Mouse (Mus musculus): ENCODE data around the gene Mgarp. TPM values are rescaled to one million over a fixed set of nuclear protein-coding genes. Genes with fewer than 3 reads are reported as not detected.

Mgarp gene
- polyA plus RNA-seq, 1 experiment from 2014 or later = 4.5 TPM

DNA sequence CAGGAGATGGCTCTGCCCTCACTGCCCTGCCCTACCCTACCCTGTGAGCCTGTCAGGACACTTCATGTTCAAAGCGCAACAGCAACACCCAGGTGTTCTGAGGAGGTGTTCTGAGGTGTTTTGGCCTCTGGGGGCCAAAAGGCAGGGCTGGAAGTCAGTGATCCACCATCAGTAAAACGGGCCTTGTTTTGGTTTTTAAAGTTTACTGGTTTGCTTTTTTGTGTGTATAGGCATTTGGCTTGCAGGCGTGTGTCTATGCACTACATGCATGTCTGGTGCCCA is 17.9 kb downstream of the Mgarp start:
- no peak overlapping the region for H3K27ac ChIP-seq
- peak overlapping the region; percentile 35; the same call in 1 of the 2 replicates for H3K9ac ChIP-seq

DNA sequence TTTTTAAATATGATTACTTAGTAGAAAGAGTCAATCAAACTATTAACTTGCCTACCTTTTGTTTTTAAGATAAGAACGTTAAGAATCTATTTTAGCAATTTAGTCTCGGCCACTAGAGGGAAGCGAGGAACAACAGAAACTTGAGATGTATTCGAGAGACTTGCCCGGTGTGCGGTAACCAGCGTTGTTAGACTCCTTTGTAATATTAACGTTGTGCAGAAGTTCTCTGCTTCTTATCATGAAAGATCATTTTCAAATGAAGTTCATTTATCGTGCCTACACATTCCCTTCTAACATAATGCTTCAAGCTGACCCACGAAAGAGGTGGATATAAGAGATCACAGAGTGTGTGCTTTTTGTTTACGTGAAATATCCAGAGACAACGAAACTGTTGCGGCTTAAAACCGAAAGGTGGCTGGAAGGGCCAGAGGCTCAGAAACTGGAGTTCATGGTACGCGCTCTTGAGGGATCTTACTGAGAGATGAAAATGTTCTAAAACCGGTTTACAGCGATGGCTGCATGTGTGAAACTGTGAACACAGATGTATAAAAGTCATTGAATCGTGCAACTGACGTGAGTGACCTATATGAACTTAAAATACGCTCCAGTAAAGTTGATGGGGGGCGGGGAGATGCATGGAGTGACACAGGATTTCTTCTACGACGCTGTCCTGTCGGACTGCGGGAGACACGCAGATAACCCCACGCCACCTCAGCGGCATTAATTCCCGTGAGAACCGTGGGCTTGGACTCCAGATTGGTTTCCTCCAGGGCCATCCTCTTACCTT is 18.5 kb downstream of the Mgarp start:
- Histone ChIP-seq H3K9ac (peak overlapping the region; percentile 35; the same call in 1 of the 2 replicates), H3K27ac (no peak overlapping the region), H3K9me3 (no peaks in the 10 kb centered on the region), H3K4me3 (peak overlapping the region; percentile 38), H3K4me1 (no peaks in the 10 kb centered on the region; the same call in 1 of the 2 replicates), H3K4me2 (replicated peaks) (peak overlapping the region; percentile 57), H3K27me3 (no peaks in the 10 kb centered on the region), H3K36me3 (no peaks in the 10 kb centered on the region)
- ATAC-seq (ENCODE audit: low FRiP score, low read depth) = peak; percentile 44; the same call in 1 of the 2 replicates
- 35% methylated on average over 31 of the region's 31 CpGs for WGBS

More for the DNA sequence above, 17.9 kb downstream of the Mgarp start:
- Histone ChIP-seq H3K27me3 (no peaks in the 10 kb centered on the region), H3K9me3 (no peaks in the 10 kb centered on the region), H3K36me3 (no peaks in the 10 kb centered on the region), H3K4me3 (peak overlapping the region; percentile 38), H3K4me1 (no peaks in the 10 kb centered on the region; the same call in 1 of the 2 replicates), H3K4me2 (replicated peaks) (peak overlapping the region; percentile 57)
- WGBS = 75% methylated on average over 3 of the region's 3 CpGs
- ATAC-seq (ENCODE audit: low FRiP score, low read depth) = no peak

DNA sequence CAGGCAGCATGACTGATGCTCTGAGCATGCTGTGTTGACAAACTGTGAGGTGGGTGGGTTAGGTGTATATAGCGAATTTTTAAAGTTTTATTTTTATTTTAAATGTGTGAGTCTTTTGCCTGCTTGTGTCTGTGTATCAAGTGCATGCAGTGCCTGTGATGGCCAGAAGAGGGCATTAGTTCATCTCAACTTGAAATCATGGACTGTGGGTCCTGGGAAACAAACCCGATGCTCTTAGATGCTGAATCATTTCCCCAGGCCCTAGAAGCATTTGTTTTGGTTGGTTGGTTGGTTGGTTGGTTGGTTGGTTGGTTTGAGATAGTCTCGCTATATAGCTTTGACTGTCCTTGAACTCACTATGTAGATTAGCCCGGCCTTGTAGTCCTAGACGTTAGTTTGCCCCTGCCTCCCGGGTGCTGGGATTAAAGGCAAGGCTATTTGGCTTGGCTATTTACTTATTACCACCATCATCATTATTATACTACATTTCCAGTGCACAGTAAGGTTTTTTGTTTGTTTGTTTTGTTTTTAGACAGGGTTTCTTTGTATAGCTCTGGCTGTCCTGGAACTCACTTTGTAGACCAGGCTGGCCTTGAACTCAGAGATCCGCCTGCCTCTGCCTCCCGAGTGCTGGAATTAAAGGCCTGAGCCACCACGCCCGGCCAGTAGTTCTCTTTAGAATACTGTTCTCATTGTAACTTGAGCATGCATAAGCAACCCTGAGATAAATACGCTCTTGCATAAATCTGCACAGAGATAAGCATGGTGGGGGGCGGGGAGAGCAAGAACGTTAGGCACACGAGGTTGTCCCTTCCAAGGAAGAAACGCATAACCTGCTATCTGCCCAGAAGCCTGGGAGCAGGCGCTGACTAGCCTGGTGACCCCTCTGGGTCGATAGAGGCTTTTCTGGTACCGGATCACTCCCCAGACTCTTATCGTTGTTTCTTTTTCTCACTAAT is 21.0 kb downstream of the Mgarp start:
- no peaks in the 10 kb centered on the region; the same call in 1 of the 2 replicates for H3K4me1 ChIP-seq
- no peak overlapping the region for H3K4me3 ChIP-seq
- 88% methylated on average over 19 of the region's 19 CpGs for WGBS
- no peaks in the 10 kb centered on the region for H3K36me3 ChIP-seq
- H3K27me3 ChIP-seq = no peaks in the 10 kb centered on the region
- no peaks in the 10 kb centered on the region for H3K9me3 ChIP-seq
- H3K4me2 ChIP-seq (replicated peaks) = no peak overlapping the region
- no peak overlapping the region for H3K9ac ChIP-seq
- H3K27ac ChIP-seq = no peak overlapping the region
- no peak for ATAC-seq (ENCODE audit: low FRiP score, low read depth)

DNA sequence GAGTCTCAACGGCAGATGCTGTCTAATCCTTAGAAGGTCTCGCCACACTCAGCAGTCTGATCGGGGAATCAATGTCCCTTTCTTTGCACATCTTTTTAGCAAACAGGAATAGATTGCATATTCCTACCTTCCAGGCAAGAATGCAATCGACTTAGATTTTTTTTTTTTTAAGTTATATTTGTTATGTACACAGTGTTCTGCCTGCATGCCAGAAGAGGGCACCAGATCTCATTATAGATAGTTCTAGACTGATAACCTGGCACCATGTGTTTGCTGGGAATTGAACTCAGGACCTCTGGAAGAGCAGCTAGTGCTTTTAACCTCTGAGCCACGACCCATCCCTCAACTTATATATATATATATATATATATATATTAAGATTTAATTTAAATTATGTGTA is 23.0 kb downstream of the Mgarp start:
- WGBS = 71% methylated on average over 5 of the region's 5 CpGs
- H3K27me3 ChIP-seq = no peaks in the 10 kb centered on the region
- H3K27ac ChIP-seq = no peak overlapping the region
- no peaks in the 10 kb centered on the region for H3K36me3 ChIP-seq
- no peak overlapping the region for H3K9ac ChIP-seq
- H3K9me3 ChIP-seq = no peaks in the 10 kb centered on the region
- no peak overlapping the region for H3K4me2 ChIP-seq (replicated peaks)
- no peak for ATAC-seq (ENCODE audit: low FRiP score, low read depth)
- H3K4me1 ChIP-seq = no peaks in the 10 kb centered on the region; the same call in 1 of the 2 replicates
- no peak overlapping the region for H3K4me3 ChIP-seq

DNA sequence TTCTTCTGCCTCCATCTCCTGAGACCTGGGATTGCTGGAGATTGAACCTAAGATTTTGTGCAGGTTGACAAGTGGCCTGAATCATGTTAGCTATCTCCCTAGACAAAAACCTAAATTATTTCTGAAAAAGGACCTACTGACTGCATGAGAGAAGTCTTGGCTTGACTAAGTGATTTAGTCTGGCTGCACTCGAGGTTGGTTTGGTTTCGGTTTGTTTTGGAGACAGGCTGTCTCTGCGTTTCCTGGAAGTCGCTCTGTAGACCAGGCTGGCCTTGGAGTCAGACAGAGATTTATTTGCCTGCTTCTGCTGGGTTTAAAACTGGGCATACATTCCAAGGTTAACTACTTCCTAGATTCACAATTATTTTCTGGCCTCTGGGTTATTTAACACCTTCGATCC is 23.7 kb downstream of the Mgarp start:
- Histone ChIP-seq H3K36me3 (no peaks in the 10 kb centered on the region), H3K4me2 (replicated peaks) (no peak overlapping the region), H3K27me3 (no peaks in the 10 kb centered on the region), H3K4me1 (no peaks in the 10 kb centered on the region), H3K27ac (no peak overlapping the region), H3K9ac (no peak overlapping the region), H3K4me3 (no peak overlapping the region), H3K9me3 (no peaks in the 10 kb centered on the region)
- WGBS = 54% methylated on average over 5 of the region's 5 CpGs
- ATAC-seq (ENCODE audit: low FRiP score, low read depth) = no peak

DNA sequence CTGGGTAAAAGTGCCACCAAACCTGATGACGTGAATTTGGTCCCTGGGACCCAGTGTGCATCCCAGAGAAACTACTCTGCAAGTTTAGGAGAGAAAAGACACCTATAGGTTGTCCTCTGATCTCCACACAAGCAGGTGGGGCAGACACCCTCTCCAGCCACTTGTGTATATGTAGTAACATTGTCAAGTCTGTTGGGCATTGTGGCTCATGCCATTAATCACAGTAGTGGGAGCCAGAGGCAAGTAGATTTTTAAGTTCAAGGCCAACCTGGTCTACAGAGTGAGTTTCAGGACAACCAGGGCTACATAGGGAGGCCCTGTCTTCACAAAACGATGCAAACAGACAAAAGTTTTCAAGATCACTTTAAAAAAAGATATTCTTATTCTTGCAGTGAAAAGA is 24.7 kb downstream of the Mgarp start:
- Histone ChIP-seq H3K36me3 (no peaks in the 10 kb centered on the region), H3K27me3 (no peaks in the 10 kb centered on the region), H3K27ac (no peak overlapping the region), H3K4me1 (no peaks in the 10 kb centered on the region), H3K9me3 (no peaks in the 10 kb centered on the region), H3K4me2 (replicated peaks) (no peak overlapping the region), H3K4me3 (no peak overlapping the region), H3K9ac (no peak overlapping the region)
- WGBS = 71% methylated on average over 2 of the region's 2 CpGs
- ATAC-seq (ENCODE audit: low FRiP score, low read depth) = no peak

DNA sequence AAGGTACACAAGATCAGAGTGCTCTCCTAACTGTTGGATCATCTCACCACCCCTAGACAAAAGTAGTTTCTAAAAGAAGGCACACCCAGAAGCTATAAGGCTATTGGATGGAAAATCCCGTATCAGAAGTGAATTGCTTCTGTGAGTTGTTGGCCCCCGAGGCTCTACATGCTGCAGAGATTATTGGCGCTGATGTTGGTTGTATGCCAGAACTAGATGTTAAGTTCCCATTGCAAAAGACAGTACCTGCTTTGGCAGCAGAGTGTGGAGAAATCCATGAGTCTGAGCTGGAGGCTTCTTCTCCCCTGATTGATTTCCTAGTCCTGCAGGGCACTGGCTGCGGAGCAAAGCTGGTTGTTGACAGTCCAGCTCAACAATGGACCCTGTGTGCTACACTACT is 28.5 kb downstream of the Mgarp start:
- no peaks in the 10 kb centered on the region for H3K36me3 ChIP-seq
- WGBS = 69% methylated on average over 4 of the region's 4 CpGs

DNA sequence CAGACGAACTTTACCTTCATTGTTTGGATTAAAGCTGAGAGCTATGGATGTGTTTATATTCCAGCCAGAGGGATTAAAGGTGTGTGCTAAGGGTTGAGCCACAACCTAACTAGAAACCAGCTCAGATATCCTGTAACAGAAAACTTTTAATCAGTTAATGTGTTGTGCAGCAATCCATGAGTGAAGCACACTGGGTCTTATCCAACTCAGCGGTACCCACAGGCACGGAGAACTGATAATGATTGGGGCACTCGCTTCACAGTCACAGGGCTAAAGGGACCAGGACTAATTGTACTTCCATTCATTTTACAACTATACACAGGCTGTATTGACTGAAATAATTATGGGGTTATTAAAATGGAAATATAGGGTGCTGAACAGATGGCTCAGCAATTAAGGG is 29.6 kb downstream of the Mgarp start:
- ATAC-seq (ENCODE audit: low FRiP score, low read depth) = no peak
- WGBS = 45% methylated on average over 4 of the region's 4 CpGs
- Histone ChIP-seq H3K9ac (no peak overlapping the region), H3K36me3 (no peaks in the 10 kb centered on the region), H3K9me3 (no peaks in the 10 kb centered on the region), H3K4me3 (no peak overlapping the region), H3K27ac (no peak overlapping the region), H3K4me1 (peaks cover 10% of the 10 kb centered on the region; the same call in 1 of the 2 replicates), H3K27me3 (0 out of 2 replicates have a peak, but pooled peaks cover 6% of the 10 kb centered on the region), H3K4me2 (replicated peaks) (no peak overlapping the region)

More for the DNA sequence above, 28.5 kb downstream of the Mgarp start:
- Histone ChIP-seq H3K4me2 (replicated peaks) (no peak overlapping the region), H3K27ac (no peak overlapping the region), H3K4me3 (no peak overlapping the region), H3K9ac (no peak overlapping the region), H3K27me3 (0 out of 2 replicates have a peak, but pooled peaks cover 6% of the 10 kb centered on the region), H3K4me1 (peaks cover 10% of the 10 kb centered on the region; the same call in 1 of the 2 replicates), H3K9me3 (no peaks in the 10 kb centered on the region)
- no peak for ATAC-seq (ENCODE audit: low FRiP score, low read depth)

DNA sequence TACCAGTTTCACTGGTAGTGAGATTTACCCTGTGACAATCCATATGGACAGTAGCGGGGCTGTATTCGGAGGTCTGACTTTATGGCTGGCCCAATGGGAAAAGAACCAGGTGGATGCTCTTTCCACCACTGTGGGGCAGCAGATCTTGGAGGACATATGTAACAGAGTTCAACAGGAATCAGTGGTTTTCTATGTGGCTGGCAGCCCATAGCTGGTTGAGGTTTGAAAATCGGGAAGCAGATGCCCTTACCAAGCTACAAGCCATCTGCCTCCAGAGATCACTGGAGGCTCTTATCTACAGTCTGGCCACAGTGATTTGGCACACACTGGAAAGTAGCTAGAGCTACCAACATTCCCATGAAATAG is 31.0 kb downstream of the Mgarp start:
- peak overlapping the region; percentile 68; the same call in 1 of the 2 replicates for H3K9ac ChIP-seq
- no peak; the same call in 1 of the 2 replicates for ATAC-seq (ENCODE audit: low FRiP score, low read depth)

DNA sequence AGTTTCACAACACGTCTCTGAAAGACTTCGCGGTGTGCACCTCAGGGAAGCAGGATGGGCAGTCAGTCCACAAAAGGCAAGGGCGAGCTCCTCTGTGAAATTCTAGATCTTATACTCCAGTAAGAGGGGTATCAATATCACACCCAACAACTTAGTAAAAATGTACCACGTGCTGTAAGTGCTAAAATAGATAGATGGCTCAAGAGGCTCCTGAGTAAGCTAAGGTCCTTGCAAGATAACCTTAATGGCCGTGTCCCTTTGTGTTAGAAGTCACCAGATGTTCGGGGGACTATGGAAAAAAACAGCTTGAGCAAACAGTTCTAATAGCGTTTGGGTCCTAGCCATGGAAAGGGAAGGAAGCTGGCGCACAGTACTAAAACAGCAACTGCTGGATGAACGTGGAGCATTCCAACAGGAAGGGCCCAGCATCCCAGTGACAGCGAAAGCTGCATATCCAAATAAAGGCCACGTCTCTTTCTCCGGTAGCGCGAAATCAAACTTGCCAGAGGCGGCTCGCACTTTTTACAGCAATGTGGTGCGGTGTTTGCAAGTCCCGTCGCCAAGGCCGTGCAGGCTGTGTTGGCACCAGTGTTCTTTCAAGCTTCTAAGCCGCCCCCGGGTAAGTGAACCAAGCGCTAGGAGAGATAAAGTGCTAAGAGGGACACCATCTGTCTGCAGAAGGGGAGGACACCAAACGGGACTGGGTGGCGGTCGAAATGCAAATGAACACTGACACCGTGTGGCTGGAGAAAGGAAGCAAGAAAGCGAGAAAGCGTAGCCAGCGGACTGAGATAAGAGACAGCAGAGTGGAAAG is 31.6 kb downstream of the Mgarp start:
- 0 out of 2 replicates have a peak, but pooled peaks cover 6% of the 10 kb centered on the region for H3K27me3 ChIP-seq
- no peaks in the 10 kb centered on the region for H3K9me3 ChIP-seq
- peak overlapping the region; percentile 51 for H3K4me3 ChIP-seq
- peak overlapping the region; percentile 78 for H3K4me2 ChIP-seq (replicated peaks)
- H3K4me1 ChIP-seq = peaks cover 15% of the 10 kb centered on the region; the same call in 1 of the 2 replicates
- ATAC-seq (ENCODE audit: low FRiP score, low read depth) = peak; percentile 84
- 7% methylated on average over 31 of the region's 31 CpGs for WGBS
- peak overlapping the region; percentile 68 for H3K9ac ChIP-seq
- H3K36me3 ChIP-seq = no peaks in the 10 kb centered on the region
- H3K27ac ChIP-seq = no peak overlapping the region

More for the DNA sequence above, 31.0 kb downstream of the Mgarp start:
- WGBS = 11% methylated on average over 3 of the region's 3 CpGs
- H3K4me1 ChIP-seq = peaks cover 15% of the 10 kb centered on the region; the same call in 1 of the 2 replicates
- peak overlapping the region; percentile 78 for H3K4me2 ChIP-seq (replicated peaks)
- H3K36me3 ChIP-seq = no peaks in the 10 kb centered on the region
- H3K4me3 ChIP-seq = peak overlapping the region; percentile 51
- H3K27me3 ChIP-seq = 0 out of 2 replicates have a peak, but pooled peaks cover 6% of the 10 kb centered on the region
- H3K27ac ChIP-seq = no peak overlapping the region
- H3K9me3 ChIP-seq = no peaks in the 10 kb centered on the region

DNA sequence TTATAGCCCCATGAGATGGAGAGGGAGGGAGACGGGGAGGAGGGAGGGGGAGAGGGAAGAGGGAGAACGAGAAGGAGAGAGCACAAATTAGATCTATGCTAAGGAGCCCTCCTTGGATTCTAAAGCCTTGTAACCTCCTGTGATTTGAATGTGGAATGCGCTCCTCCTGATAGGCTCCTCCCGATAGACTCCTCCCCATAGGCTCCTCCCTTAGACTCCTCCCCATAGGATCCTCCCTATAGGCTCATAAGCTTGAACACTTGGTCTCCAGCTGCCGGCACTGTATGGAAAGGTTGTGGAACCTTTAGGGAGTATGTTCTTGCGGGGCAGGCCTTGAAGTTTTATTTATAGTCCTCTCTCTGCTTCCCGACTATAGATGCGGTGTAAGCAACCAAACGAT is 35.5 kb downstream of the Mgarp start:
- Histone ChIP-seq H3K4me2 (replicated peaks) (peak overlapping the region; percentile 16; the same call in 1 of the 2 replicates), H3K9ac (no peak overlapping the region), H3K4me3 (no peak overlapping the region), H3K36me3 (no peaks in the 10 kb centered on the region), H3K9me3 (no peaks in the 10 kb centered on the region), H3K27me3 (0 out of 2 replicates have a peak, but pooled peaks cover 6% of the 10 kb centered on the region), H3K4me1 (peaks cover 22% of the 10 kb centered on the region; the same call in 1 of the 2 replicates), H3K27ac (no peak overlapping the region)
- ATAC-seq (ENCODE audit: low FRiP score, low read depth) = no peak
- 17% methylated on average over 9 of the region's 9 CpGs for WGBS

Data from limb, embryonic 13.5 days (tissue).